Mouse (Mus musculus) testis, adult 10 weeks (tissue): ENCODE measurements around the gene Stk32c. TPM values are rescaled to one million over a fixed set of nuclear protein-coding genes. Genes with fewer than 3 reads are reported as not detected.

ENCODE experiments used
- polyA plus RNA-seq: library from polyadenylated mRNA; stranded (reverse); fragments of 350-450 nt; fragmentation: Illumina TruSeq; extraction: RNeasy Lipid Tissue Mini Kit (QIAGEN cat#74804); gene quantifications from one replicate; pipeline ENCODE4 v1.2.3, GENCODE M21; 2014; ENCODE audit warnings: low read depth, low replicate concordance

The Stk32c gene
- polyA plus RNA-seq: 0.25 TPM

GRCm38 (mm10) chr7:139212754-139213745 lies at the start of gene Stk32c, which contains the start of gene Lrrc27:
Stk32c (minus strand) TSS chr7:139213307.
Lrrc27 (plus strand) TSS chr7:139212988.

GRCm38 (mm10) chr7:139247881-139248614 lies 34.9 kb upstream of the Stk32c start, which contains the start of gene Pwwp2b:
Pwwp2b (plus strand) TSS chr7:139248482.

GRCm38 (mm10) chr7:139085629-139086194 lies 127.4 kb downstream of the Stk32c start, which contains the start of gene Dpysl4:
Dpysl4 (plus strand) TSS chr7:139086001.

Other genes starting within 250 kb of the Stk32c start
- 1.1 TPM for gene Dpysl4, start 127.3 kb downstream of the Stk32c start, polyA plus RNA-seq
- 710 TPM for gene Lrrc27, start 319 bp downstream of the Stk32c start, polyA plus RNA-seq
- 13.2 TPM for gene Pwwp2b, start 35.2 kb upstream of the Stk32c start, polyA plus RNA-seq
- 31.7 TPM for gene Inpp5a, start 175.8 kb upstream of the Stk32c start, polyA plus RNA-seq